Mouse (Mus musculus): ENCODE results near the gene Msto1.
"Not testable (repeated sequence)": the region's sequence is repeated elsewhere in the genome, so short reads cannot be mapped to it uniquely, and the experiment has no call there.

Msto1 gene

GRCm38 (mm10) chr3:88913511-88914383 is at the start of gene Msto1:
TSS of gene Msto1 (minus strand) at chr3:88913999.
- in situ Hi-C loops (cut with MboI, MseI), result no loop called here

- in situ Hi-C loops (cut with MboI, MseI), result not testable (repeated sequence)
Observed at GRCm38 (mm10) chr3:88963211-88963610, 49.4 kb upstream of the Msto1 start.

DNA sequence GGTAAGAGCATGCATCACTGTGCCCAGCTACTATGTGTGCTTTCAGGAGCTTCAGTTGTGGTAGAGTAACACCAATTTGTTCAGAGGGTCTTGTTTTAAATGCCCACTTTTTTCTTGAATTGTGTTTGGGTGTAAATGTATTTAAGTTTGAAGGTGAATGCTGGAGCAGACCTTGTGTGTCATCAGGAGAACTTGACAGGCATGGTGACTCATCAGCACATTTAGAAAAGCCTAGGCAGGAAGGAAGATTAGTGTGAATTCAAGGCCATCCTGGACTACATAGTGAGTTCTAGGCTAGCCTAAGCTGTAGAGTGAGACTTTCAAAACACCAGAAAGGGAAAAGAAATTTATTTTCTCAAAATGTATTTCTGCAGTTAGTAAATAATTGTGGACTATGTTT is 39.9 kb upstream of the Msto1 start:
- in situ Hi-C loops (cut with MboI, MseI), result no loop called here

DNA sequence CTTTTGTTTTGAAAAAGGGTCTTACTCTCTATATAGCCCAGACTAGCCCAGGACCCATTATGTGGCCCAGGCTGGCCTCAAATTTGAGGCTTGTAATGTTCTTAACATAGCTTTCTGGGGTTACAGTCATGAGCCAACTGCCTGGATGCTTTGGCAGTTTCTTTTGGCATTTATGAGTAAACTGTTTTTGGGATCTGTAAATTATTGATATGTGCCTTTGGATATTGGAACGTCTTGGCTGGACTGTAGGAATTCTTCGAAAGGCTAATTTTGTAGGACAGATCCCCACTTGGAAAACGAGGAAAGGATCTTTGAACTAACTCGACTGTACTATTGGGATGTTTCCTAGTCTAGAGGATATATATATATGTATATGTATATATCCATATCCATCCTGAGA is 39.4 kb upstream of the Msto1 start:
- in situ Hi-C loops (cut with MboI, MseI), result no loop called here

DNA sequence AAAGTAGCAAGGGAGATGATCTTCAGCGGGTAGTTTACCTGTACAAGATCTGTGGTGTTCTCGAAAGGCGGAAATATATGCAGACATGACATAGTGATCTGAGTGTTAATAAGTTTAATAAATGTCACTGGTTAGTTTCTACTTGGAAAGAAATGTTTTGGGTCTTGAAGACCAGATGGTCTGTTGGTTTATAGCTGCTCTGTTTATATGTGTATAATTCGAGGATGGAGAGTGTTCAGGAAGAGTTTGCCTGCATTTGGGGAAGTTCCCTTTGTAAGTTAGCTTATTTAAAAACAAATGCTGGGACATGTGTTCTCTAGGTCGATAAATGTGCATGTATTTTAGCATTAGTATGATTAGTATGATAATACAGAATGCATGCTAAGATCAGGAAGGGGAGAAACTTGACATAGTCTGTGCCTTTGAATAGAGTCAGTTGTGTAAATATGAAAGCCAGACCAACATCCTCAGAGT is 37.6 kb upstream of the Msto1 start:
- in situ Hi-C loops (cut with MboI, MseI), result no loop called here

GRCm38 (mm10) chr3:88950576-88951326 is 37.0 kb upstream of the Msto1 start, which contains the start of the genes Ash1l and Dap3:
TSS of gene Ash1l (plus strand) at chr3:88950622.
TSS of gene Dap3 (minus strand) at chr3:88951181.
- in situ Hi-C loops (cut with MboI, MseI), result no loop called here

GRCm38 (mm10) chr3:88949786-88950575 is 36.2 kb upstream of the Msto1 start:
- in situ Hi-C loops (cut with MboI, MseI), result loop anchor here (10.0 kb wide), 2 partner anchors 905 to 965 kb away; partner anchors contain the start of genes Gpatch4 and Il6ra

DNA sequence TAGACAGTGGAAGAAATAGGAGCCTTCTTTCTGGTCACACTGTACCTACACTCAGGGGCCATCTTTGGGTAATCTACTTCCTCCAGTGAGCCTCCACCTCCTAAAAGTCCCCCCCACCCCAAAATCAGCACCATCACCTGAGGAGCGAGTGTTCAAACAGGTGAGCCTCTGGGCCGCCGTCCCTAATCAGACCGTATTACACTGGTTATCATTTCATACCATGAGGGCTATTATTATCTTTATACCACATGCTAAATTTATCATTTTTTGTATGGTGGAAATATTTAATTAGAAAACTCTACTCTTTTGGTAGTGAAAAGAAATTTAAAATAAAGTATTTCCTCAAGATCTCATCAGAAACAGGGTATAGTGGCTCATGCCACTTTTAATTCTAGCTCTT is 30.3 kb upstream of the Msto1 start:
- in situ Hi-C loops (cut with MboI, MseI), result loop anchor here (10.0 kb wide), 2 partner anchors 899 to 971 kb away; partner anchors contain the start of genes Gpatch4 and Il6ra

- in situ Hi-C loops (cut with MboI, MseI), result loop anchor here (10.0 kb wide), 2 partner anchors 898 to 972 kb away; partner anchors contain the start of genes Gpatch4 and Il6ra
Observed at GRCm38 (mm10) chr3:88942316-88942880, 28.6 kb upstream of the Msto1 start.

GRCm38 (mm10) chr3:88939749-88940148 is 25.9 kb upstream of the Msto1 start:
- in situ Hi-C loops (cut with MboI, MseI), result loop anchor here (10.0 kb wide), 2 partner anchors 895 to 975 kb away; partner anchors contain the start of genes Gpatch4 and Il6ra

DNA sequence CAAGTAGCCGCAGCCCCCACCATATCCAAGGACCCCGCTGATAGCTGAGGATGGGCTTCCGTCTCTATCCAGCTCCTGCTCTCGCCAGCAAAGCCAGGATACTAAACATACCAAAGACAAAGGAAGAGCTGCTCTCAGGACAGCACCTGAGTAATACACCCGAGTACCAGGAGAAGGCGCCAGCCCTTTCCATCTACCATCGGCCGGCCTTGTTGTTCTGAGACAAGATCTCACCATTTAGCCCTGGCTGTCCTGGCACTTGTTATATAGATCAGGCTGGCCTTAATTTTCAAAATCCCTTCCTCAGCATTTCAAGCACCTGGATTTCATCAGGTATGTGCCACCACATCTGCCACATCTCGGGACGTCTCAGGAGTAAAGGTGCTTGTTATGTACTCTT is 25.3 kb upstream of the Msto1 start:
- in situ Hi-C loops (cut with MboI, MseI), result no loop called here

GRCm38 (mm10) chr3:88929501-88929900 is 15.7 kb upstream of the Msto1 start:
- in situ Hi-C loops (cut with MboI, MseI), result no loop called here

DNA sequence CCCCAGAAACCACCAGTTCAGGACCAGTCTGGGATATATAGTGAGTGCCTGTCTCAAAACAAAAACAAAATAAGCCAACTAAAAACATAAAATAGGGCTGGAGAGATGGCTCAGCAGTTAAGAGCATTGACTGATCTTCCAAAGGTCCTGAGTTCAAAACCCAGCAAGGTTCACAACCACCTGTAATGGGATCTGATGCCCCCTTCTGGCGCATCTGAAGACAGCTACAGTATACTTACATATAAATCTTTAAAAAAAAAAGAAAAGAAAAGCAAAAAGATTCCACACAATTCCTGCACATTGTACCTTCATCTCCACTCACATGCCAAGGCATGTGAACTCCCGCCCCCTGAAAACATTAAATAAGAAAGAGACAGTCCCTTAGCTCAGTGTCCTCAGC is 11.9 kb upstream of the Msto1 start:
- in situ Hi-C loops (cut with MboI, MseI), result no loop called here

GRCm38 (mm10) chr3:88923989-88924591 is 10.3 kb upstream of the Msto1 start:
- in situ Hi-C loops (cut with MboI, MseI), result no loop called here

GRCm38 (mm10) chr3:88921411-88921810 is 7.6 kb upstream of the Msto1 start:
- in situ Hi-C loops (cut with MboI, MseI), result no loop called here

GRCm38 (mm10) chr3:88918981-88919380 is 5.2 kb upstream of the Msto1 start:
- in situ Hi-C loops (cut with MboI, MseI), result no loop called here

GRCm38 (mm10) chr3:88914384-88914810 is 598 bp upstream of the Msto1 start:
- in situ Hi-C loops (cut with MboI, MseI), result no loop called here

DNA sequence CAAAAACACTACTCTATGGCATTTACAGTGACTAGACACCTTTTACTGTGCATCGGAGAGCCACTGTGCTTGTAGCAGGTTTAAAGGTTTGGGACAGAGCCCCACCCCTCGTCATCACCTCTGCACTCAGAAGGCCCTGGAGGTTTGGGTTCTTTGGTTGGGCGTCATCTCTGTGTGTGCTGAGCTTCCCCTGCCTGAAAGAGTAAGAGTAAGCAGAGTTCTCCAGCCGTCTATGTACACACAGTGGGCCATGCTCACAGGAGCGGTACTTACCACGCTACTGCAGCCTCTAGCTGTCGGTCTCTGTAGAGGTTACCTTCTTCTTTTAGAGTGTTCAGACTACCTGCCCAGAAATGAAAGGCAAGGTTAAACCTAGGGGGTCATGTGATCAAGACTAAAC is 1.2 kb downstream of the Msto1 start:
- in situ Hi-C loops (cut with MboI, MseI), result no loop called here

- in situ Hi-C loops (cut with MboI, MseI), result loop anchor here (5.0 kb wide), 1 partner anchor 54 kb away; no protein-coding TSS in a partner anchor
Observed at GRCm38 (mm10) chr3:88906393-88907159, 7.2 kb downstream of the Msto1 start.

- in situ Hi-C loops (cut with MboI, MseI), result loop anchor here (5.0 kb wide), 1 partner anchor 53 kb away; no protein-coding TSS in a partner anchor
Observed at GRCm38 (mm10) chr3:88905741-88906140, 8.1 kb downstream of the Msto1 start.
